8 mouse cellular contexts compared by ENCODE assay signal in the genomic region with DNA sequence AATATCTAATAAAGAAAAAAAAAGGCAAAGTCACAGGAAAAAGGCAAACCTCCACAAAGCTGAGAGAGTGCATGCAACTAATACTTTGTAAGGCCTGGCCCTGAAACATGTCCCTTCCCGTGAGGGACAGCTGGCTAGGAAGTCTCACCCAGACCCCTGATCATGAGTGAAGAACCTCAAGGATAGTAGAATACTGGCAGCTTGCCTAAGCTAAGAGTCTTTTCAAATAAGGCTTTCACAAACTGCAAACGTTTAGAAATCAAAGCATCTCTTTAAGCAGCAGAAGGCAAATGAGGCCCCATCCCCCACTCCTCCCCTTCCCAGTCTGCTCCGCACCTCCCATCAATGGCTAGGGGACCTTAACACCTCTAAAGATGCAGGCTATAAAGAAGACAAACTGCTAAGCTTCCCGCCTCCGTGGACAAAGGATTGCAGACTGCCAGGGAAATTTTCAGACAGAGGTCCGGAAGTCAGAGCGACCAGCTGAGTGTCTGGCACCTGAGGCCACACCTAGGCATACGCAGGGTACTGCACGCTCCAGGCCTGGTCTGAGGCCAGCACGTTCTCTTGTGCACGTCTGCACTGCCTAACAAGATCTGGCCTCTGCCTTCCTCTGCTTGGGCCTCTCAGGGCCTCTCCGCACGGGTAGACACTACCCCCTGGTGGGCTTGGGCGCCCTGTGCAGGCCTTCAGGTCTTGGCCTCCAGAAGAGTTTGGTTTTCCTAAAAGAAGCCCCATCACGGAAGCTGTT.
DNase-seq lines count a peak whose midpoint lies in the region; ATAC-seq and TF ChIP-seq lines count a peak whose summit lies in the region.

No protein-coding gene starts in this region.

- H3K4me3 ChIP-seq in limb, embryonic 13.5 days = peak overlapping the region; percentile 15; the same call in 1 of the 2 replicates
- no peak overlapping the region for H3K4me3 ChIP-seq in midbrain, embryonic 14.5 days (replicated peaks; ENCODE audit: low read depth, low read length)

- H3K9me3 ChIP-seq in limb, embryonic 13.5 days = no peaks in the 10 kb centered on the region
- no peaks in the 10 kb centered on the region for H3K9me3 ChIP-seq in midbrain, embryonic 14.5 days (ENCODE audit: control insufficient read depth, low read length)

- ATAC-seq in frontal cortex, adult (ENCODE audit: low TSS enrichment) = 0 out of 2 replicates have a peak, but pooled peaks have one; percentile 23
- peak; percentile 94 for ATAC-seq in limb, embryonic 13.5 days (ENCODE audit: low FRiP score, low read depth)
- peak; percentile 91 for ATAC-seq in midbrain, embryonic 14.5 days (ENCODE audit: low FRiP score, low TSS enrichment)

- no peaks in the 10 kb centered on the region for H3K36me3 ChIP-seq in limb, embryonic 13.5 days
- H3K36me3 ChIP-seq in midbrain, embryonic 14.5 days (ENCODE audit: control insufficient read depth, insufficient read depth, low read length) = no peaks in the 10 kb centered on the region

- H3K27ac ChIP-seq in limb, embryonic 13.5 days = peak overlapping the region; percentile 67
- H3K27ac ChIP-seq in midbrain, embryonic 14.5 days (replicated peaks; ENCODE audit: low read depth, low read length) = no peak overlapping the region

- peak overlapping the region; percentile 51 for H3K4me2 ChIP-seq in limb, embryonic 13.5 days (replicated peaks)
- H3K4me2 ChIP-seq in midbrain, embryonic 14.5 days (ENCODE audit: low read length) = 0 out of 2 replicates have a peak overlapping the region, but pooled peaks have one; percentile 15

- H3K9ac ChIP-seq in limb, embryonic 13.5 days = peak overlapping the region; percentile 57
- H3K9ac ChIP-seq in midbrain, embryonic 14.5 days (replicated peaks; ENCODE audit: low read length) = 0 out of 2 replicates have a peak overlapping the region, but pooled peaks have one; percentile 16

- DNase-seq in frontal cortex, postnatal 36 days (ENCODE audit: low spot score in 2 of 2) = no peak
- DNase-seq in brain, embryonic 14.5 days (ENCODE audit: low read depth) = peak; percentile 86
- peak; percentile 76 for DNase-seq in gastrocnemius, postnatal 10 days
- DNase-seq in hindlimb bud, embryonic 11.5 days (ENCODE audit: extremely low spot score, low read depth, low spot score) = peak; percentile 33
- peak; percentile 79 for DNase-seq in midbrain, embryonic 14.5 days
- peak; percentile 86 for DNase-seq in testis, postnatal 10 days (ENCODE audit: low spot score)

- H3K4me1 ChIP-seq in limb, embryonic 13.5 days = peaks cover 21% of the 10 kb centered on the region
- peaks cover 4% of the 10 kb centered on the region; the same call in 1 of the 2 replicates for H3K4me1 ChIP-seq in midbrain, embryonic 14.5 days (ENCODE audit: control insufficient read depth, insufficient read depth, low read length)

- WGBS in limb, embryonic 13.5 days = 5% methylated on average over 15 of the region's 15 CpGs
- WGBS in midbrain, embryonic 14.5 days = 12% methylated on average over 15 of the region's 15 CpGs

- no peak for TF ChIP-seq POLR2A in brain, embryonic 14.5 days (IDR thresholded peaks at IDR 0.05; ENCODE audit: borderline replicate concordance, extremely low read depth, insufficient read depth, insufficient read length, poor library complexity, severe bottlenecking)

- no peaks in the 10 kb centered on the region for H3K27me3 ChIP-seq in limb, embryonic 13.5 days
- no peaks in the 10 kb centered on the region for H3K27me3 ChIP-seq in midbrain, embryonic 14.5 days (ENCODE audit: control insufficient read depth, insufficient read depth, low read length)

- peak; percentile 78 for TF ChIP-seq CTCF in brain, embryonic 14.5 days (IDR thresholded peaks at IDR 0.05; ENCODE audit: borderline replicate concordance, extremely low read depth, insufficient read depth, insufficient read length)

Comparison
In these comparisons a context has a peak if more than half of its experiments do, and no peak if none do; other contexts are left out.
1. ATAC-seq: peak in every context shown above with its lines; median percentile 94 in limb, embryonic 13.5 days; 91 in midbrain, embryonic 14.5 days; 23 in frontal cortex, adult.
2. DNase-seq: peak in brain, embryonic 14.5 days (single experiment), gastrocnemius, postnatal 10 days (single experiment), hindlimb bud, embryonic 11.5 days (single experiment), midbrain, embryonic 14.5 days (single experiment) and testis, postnatal 10 days (single experiment); none in frontal cortex, postnatal 36 days (0 of 2).